Mouse (Mus musculus): ENCODE measurements around the gene Cul4a. TPM values are rescaled to one million over a fixed set of nuclear protein-coding genes. Genes with fewer than 3 reads are reported as not detected.
A peak's percentile ranks its signal among the peaks of the same experiment; 100 is the strongest.
"Not testable (repeated sequence)": the region's sequence is repeated elsewhere in the genome, so short reads cannot be mapped to it uniquely, and the experiment has no call there.

Gene Cul4a
- polyA plus RNA-seq (2015; fragmentation: Nextera tagmentation; extraction: Ambion mirVana): 71.6 and 76.7 TPM in 2 replicates

- Histone ChIP-seq H3K9ac (peak within 1 kb of the TSS; percentile 98), H3K27me3 (no peaks in the 10 kb centered on the region), H3K27ac (replicated peaks) (peak within 1 kb of the TSS; percentile 96), H3K4me3 (replicated peaks) (peak within 1 kb of the TSS; percentile 96), H3K36me3 (replicated peaks) (peaks cover 6% of the 10 kb centered on the region; the same call in 1 of the 2 replicates), H3K9me3 (replicated peaks) (no peaks in the 10 kb centered on the region), H3K4me1 (replicated peaks) (peaks cover 51% of the 10 kb centered on the region), H3K4me2 (peak within 1 kb of the TSS; percentile 99)
- WGBS (ENCODE audit: insufficient replicate concordance): under 1% methylated on average over 84 of the region's 87 CpGs
- peak; percentile 86 for ATAC-seq (ENCODE audit: insufficient read depth)
Measured at GRCm38 (mm10) chr8:13105087-13105881, at the start of gene Cul4a, which contains the start of gene Pcid2. Gene Cul4a (plus strand): TSS chr8:13105621. Gene Pcid2 (minus strand): TSS chr8:13105459.

GRCm38 (mm10) chr8:13057351-13057750 is 48.1 kb upstream of the Cul4a start:
- H3K4me3 ChIP-seq (replicated peaks): no peak overlapping the region
- H3K27ac ChIP-seq (replicated peaks): peak overlapping the region; percentile 68
- no peaks in the 10 kb centered on the region for H3K27me3 ChIP-seq
- ATAC-seq (ENCODE audit: insufficient read depth): peak; percentile 84
- no peaks in the 10 kb centered on the region for H3K9me3 ChIP-seq (replicated peaks)
- H3K36me3 ChIP-seq (replicated peaks): peaks cover 14% of the 10 kb centered on the region
- no peak overlapping the region for H3K9ac ChIP-seq
- H3K4me1 ChIP-seq (replicated peaks): peaks cover 12% of the 10 kb centered on the region; the same call in 1 of the 2 replicates
- 53% methylated on average over 4 of the region's 4 CpGs for whole genome bisulfite sequencing (ENCODE audit: insufficient replicate concordance)
- H3K4me2 ChIP-seq: no peak overlapping the region

GRCm38 (mm10) chr8:13060441-13061150 is 44.8 kb upstream of the Cul4a start, which contains the start of gene Proz:
Gene Proz (plus strand): TSS chr8:13060914.
- peak within 1 kb of the TSS; percentile 50 for H3K4me2 ChIP-seq
- peaks cover 22% of the 10 kb centered on the region for H3K4me1 ChIP-seq (replicated peaks)
- peak within 1 kb of the TSS; percentile 47 for H3K4me3 ChIP-seq (replicated peaks)
- 60% methylated on average over 17 of the region's 17 CpGs for WGBS (ENCODE audit: insufficient replicate concordance)
- peaks cover 10% of the 10 kb centered on the region for H3K36me3 ChIP-seq (replicated peaks)
- ATAC-seq (ENCODE audit: insufficient read depth): peak; percentile 69
- H3K9ac ChIP-seq: no peak within 1 kb of the TSS; the same call in 1 of the 2 replicates
- H3K27ac ChIP-seq (replicated peaks): peak within 1 kb of the TSS; percentile 68
- no peaks in the 10 kb centered on the region for H3K9me3 ChIP-seq (replicated peaks)
- no peaks in the 10 kb centered on the region for H3K27me3 ChIP-seq

- Histone ChIP-seq H3K4me1 (replicated peaks) (peaks cover 15% of the 10 kb centered on the region; the same call in 1 of the 2 replicates), H3K9me3 (replicated peaks) (no peaks in the 10 kb centered on the region), H3K9ac (no peak overlapping the region), H3K27me3 (no peaks in the 10 kb centered on the region), H3K27ac (replicated peaks) (no peak overlapping the region), H3K4me3 (replicated peaks) (no peak overlapping the region), H3K4me2 (no peak overlapping the region), H3K36me3 (replicated peaks) (0 out of 2 replicates have a peak, but pooled peaks cover 14% of the 10 kb centered on the region)
- ATAC-seq (ENCODE audit: insufficient read depth): no peak
- WGBS (ENCODE audit: insufficient replicate concordance): 55% methylated on average over 16 of the region's 16 CpGs
Measured at GRCm38 (mm10) chr8:13063112-13063511, 42.3 kb upstream of the Cul4a start.

- Histone ChIP-seq H3K9me3 (replicated peaks) (no peaks in the 10 kb centered on the region), H3K27me3 (no peaks in the 10 kb centered on the region), H3K9ac (no peak overlapping the region), H3K4me3 (replicated peaks) (no peak overlapping the region), H3K36me3 (replicated peaks) (peaks cover 36% of the 10 kb centered on the region), H3K27ac (replicated peaks) (no peak overlapping the region), H3K4me2 (no peak overlapping the region), H3K4me1 (replicated peaks) (peaks cover 12% of the 10 kb centered on the region; the same call in 1 of the 2 replicates)
- 73% methylated on average over 11 of the region's 11 CpGs for WGBS (ENCODE audit: insufficient replicate concordance)
- ATAC-seq (ENCODE audit: insufficient read depth): no peak; the same call in 1 of the 2 replicates
Measured at GRCm38 (mm10) chr8:13073255-13073654, 32.2 kb upstream of the Cul4a start.

- H3K36me3 ChIP-seq (replicated peaks): peaks cover 54% of the 10 kb centered on the region
- 65% methylated on average over 8 of the region's 8 CpGs for WGBS (ENCODE audit: insufficient replicate concordance)
- no peak overlapping the region for H3K4me2 ChIP-seq
- no peaks in the 10 kb centered on the region for H3K27me3 ChIP-seq
- H3K9ac ChIP-seq: no peak overlapping the region
- H3K27ac ChIP-seq (replicated peaks): peak overlapping the region; percentile 30; the same call in 1 of the 2 replicates
- H3K4me3 ChIP-seq (replicated peaks): no peak overlapping the region
- no peaks in the 10 kb centered on the region for H3K9me3 ChIP-seq (replicated peaks)
- peaks cover 12% of the 10 kb centered on the region; the same call in 1 of the 2 replicates for H3K4me1 ChIP-seq (replicated peaks)
- ATAC-seq (ENCODE audit: insufficient read depth): peak; percentile 53
Measured at GRCm38 (mm10) chr8:13075044-13075443, 30.4 kb upstream of the Cul4a start.

GRCm38 (mm10) chr8:13075579-13075978 is 29.8 kb upstream of the Cul4a start:
- not testable (repeated sequence) for H3K4me3 ChIP-seq (replicated peaks); H3K27me3 ChIP-seq; H3K9me3 ChIP-seq (replicated peaks); H3K4me2 ChIP-seq; H3K27ac ChIP-seq (replicated peaks); H3K9ac ChIP-seq
- 78% methylated on average over 1 of the region's 1 CpGs for WGBS (ENCODE audit: insufficient replicate concordance)
- ATAC-seq (ENCODE audit: insufficient read depth): 0 out of 2 replicates have a peak, but pooled peaks have one; percentile 10
- peaks cover 60% of the 10 kb centered on the region for H3K36me3 ChIP-seq (replicated peaks)
- H3K4me1 ChIP-seq (replicated peaks): peaks cover 12% of the 10 kb centered on the region; the same call in 1 of the 2 replicates

- WGBS (ENCODE audit: insufficient replicate concordance): 76% methylated on average over 7 of the region's 7 CpGs
- ATAC-seq (ENCODE audit: insufficient read depth): no peak
- no peaks in the 10 kb centered on the region for H3K9me3 ChIP-seq (replicated peaks)
- H3K4me2 ChIP-seq: no peak overlapping the region
- H3K9ac ChIP-seq: no peak overlapping the region
- H3K4me1 ChIP-seq (replicated peaks): peaks cover 11% of the 10 kb centered on the region; the same call in 1 of the 2 replicates
- peaks cover 78% of the 10 kb centered on the region for H3K36me3 ChIP-seq (replicated peaks)
- H3K27me3 ChIP-seq: no peaks in the 10 kb centered on the region
- H3K4me3 ChIP-seq (replicated peaks): no peak overlapping the region
- H3K27ac ChIP-seq (replicated peaks): no peak overlapping the region
Measured at GRCm38 (mm10) chr8:13077542-13077941, 27.9 kb upstream of the Cul4a start.

GRCm38 (mm10) chr8:13104691-13105086 is 732 bp upstream of the Cul4a start:
- Histone ChIP-seq H3K9ac (peak overlapping the region; percentile 88), H3K4me3 (replicated peaks) (peak overlapping the region; percentile 96), H3K27ac (replicated peaks) (peak overlapping the region; percentile 96), H3K4me1 (replicated peaks) (peaks cover 46% of the 10 kb centered on the region), H3K4me2 (peak overlapping the region; percentile 99), H3K36me3 (replicated peaks) (peaks cover 8% of the 10 kb centered on the region; the same call in 1 of the 2 replicates), H3K9me3 (replicated peaks) (no peaks in the 10 kb centered on the region), H3K27me3 (no peaks in the 10 kb centered on the region)
- ATAC-seq (ENCODE audit: insufficient read depth): peak; percentile 41
- WGBS (ENCODE audit: insufficient replicate concordance): under 1% methylated on average over 45 of the region's 45 CpGs

GRCm38 (mm10) chr8:13105908-13106551 is 609 bp downstream of the Cul4a start:
- ATAC-seq (ENCODE audit: insufficient read depth): peak; percentile 43
- Histone ChIP-seq H3K4me3 (replicated peaks) (peak overlapping the region; percentile 96), H3K27ac (replicated peaks) (peak overlapping the region; percentile 96), H3K4me2 (peak overlapping the region; percentile 99), H3K9ac (peak overlapping the region; percentile 98), H3K4me1 (replicated peaks) (peaks cover 57% of the 10 kb centered on the region), H3K36me3 (replicated peaks) (peaks cover 6% of the 10 kb centered on the region), H3K9me3 (replicated peaks) (no peaks in the 10 kb centered on the region), H3K27me3 (no peaks in the 10 kb centered on the region)
- WGBS (ENCODE audit: insufficient replicate concordance): under 1% methylated on average over 62 of the region's 63 CpGs

Data from liver, embryonic 15.5 days (tissue).